Mouse (Mus musculus): ENCODE measurements around the gene Fgf13.

DNA sequence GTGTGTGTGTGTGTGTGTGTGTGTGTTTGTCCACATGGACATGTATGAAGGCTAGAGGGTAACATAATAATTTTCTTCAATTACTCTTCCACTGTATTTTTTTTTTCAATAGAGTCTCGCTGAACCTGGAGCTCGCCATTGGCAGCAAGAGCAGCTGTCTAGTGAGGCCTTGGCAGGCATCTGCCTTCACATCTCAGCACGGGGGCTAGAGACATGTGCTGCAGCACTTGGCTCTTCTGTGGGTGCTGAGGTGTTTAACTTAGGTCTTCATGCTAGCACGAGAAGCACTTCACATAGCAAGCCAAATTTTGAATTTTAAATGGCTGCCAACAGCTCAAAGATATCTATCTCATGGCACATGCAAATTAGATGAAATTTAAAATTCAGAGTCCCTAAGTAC, 380.9 kb downstream of the Fgf13 start:
- no peak for TF ChIP-seq CTCF (IDR thresholded peaks at IDR 0.05; ENCODE audit: borderline replicate concordance, control insufficient read depth, extremely low read depth, insufficient read depth, low read length, poor library complexity)
- TF ChIP-seq POLR2A (IDR thresholded peaks at IDR 0.05; ENCODE audit: control insufficient read depth, extremely low read depth, insufficient read depth, low read length, poor library complexity): no peak

Measured in thymus, adult 2 months (tissue).